Mouse (Mus musculus) urinary bladder, postnatal 4 days (tissue): ENCODE results near the gene Gpatch8.
A peak's percentile ranks its signal among the peaks of the same experiment; 100 is the strongest.

ENCODE experiments used
- DNase-seq, 2 experiments: peaks; one replicate each; pipeline ENCODE4 v3.0.0; 2021 to 2022; ENCODE audit warnings: low spot score in 2 of 2

Gene Gpatch8

DNA sequence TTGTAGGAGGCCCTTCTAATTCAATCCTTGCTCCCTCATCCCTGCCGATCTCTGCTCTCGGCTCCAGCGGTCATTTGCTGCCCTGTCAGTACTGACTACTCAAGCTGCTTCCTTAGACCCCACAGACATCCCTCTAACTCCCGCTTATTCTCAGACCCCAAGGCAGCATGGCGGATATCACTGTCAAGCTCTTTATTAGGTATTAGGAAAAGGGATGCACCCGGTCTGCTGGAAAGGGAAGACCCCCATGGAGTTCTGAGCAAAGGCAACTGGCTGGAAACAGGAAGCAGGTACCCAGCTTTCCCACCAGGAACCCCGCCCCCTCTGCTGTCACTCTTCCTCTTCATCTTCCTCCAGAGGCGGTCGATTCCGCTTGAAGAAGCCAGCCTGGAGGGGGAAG lies 103.1 kb downstream of the Gpatch8 start:
- DNase-seq, result no peak

DNA sequence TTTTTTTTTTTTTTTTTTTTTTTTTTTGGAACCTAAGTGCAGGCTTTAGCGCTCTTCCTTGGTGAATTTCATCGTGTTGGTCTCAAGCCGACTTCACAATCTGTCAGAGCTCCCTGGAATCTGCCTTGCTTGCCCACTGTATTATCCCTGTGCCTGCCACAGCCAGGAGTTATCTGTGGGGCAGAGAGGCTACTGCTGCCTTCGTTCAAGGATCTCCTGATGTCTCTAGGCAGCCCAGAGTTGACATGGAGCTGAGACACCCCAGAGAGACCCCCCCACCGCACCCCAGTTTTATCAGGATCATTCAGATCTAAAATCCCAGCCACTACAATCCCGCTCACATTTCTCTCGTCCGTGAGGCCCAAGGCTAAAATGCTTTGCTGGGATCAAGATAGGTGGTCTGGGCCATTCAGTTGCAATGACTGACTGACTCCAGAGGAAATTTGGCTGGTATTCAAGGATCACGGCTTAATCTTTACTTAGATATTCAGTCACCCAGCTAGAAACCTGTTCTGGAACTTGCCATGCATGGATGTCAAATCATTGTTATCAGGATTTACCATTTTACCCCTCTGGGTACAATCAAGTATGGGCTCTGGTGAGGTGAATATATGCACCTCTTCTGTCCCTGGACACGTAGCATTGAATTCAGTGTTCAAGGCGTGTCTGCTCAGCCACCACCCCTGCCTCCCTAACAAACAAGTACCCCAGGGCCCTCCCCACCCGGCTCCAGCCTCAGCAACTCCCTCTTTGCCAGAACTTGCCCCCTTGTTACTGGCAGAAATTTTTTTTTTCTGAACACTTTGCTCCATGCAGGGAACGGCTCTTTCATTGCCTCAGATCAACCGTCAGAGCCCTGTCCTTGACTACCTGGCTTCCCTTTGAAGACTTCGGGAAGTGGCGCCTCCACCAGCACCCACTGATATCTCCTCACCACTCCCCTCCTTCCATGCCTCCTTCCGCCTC lies 106.9 kb downstream of the Gpatch8 start:
- no peak for DNase-seq

DNA sequence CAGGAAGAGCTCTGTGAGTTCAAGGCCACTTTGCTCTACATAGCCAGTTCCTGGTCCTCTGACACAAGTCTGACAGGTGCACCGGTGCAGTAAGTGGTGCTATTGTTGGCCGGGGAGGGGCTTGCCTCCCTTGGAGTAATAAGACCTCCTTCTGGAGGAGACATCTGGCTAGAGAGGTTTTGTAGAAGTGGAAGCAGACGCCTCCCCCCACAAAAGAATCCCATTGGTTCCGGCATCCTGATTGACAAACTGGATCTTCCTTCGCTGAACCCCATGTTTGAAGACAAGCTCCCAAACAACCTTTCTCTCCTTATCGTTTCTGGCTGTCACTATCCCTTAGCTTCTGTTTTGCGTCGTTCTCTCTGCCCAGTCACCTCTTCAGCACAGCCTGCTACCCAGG lies 107.9 kb downstream of the Gpatch8 start:
- no peak for DNase-seq

DNA sequence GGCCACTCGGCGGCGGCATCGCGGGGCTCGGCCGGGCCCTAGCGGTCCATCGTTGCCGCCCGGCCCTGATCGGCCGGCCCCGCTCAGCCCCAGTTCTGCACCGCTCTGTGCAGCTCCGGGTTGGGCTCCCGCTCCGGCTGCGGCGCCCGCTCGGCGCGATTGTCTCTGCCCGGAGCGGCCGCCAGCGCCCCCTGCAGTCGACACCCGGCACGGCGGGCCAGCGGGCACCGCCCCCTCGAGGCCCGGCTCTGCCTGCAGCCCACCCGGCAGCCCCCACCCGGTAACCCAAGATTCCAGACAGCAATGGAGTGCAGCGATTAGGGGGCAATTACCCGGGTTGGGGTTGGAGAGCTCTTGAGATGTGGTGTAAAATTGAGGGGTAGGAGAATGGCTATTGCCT lies 108.7 kb downstream of the Gpatch8 start, which contains the start of gene Fam171a2:
TSS of gene Fam171a2 (minus strand) at position 186 of the 400 bp plus-strand sequence.
- peak; percentile 82 to 86 for DNase-seq

DNA sequence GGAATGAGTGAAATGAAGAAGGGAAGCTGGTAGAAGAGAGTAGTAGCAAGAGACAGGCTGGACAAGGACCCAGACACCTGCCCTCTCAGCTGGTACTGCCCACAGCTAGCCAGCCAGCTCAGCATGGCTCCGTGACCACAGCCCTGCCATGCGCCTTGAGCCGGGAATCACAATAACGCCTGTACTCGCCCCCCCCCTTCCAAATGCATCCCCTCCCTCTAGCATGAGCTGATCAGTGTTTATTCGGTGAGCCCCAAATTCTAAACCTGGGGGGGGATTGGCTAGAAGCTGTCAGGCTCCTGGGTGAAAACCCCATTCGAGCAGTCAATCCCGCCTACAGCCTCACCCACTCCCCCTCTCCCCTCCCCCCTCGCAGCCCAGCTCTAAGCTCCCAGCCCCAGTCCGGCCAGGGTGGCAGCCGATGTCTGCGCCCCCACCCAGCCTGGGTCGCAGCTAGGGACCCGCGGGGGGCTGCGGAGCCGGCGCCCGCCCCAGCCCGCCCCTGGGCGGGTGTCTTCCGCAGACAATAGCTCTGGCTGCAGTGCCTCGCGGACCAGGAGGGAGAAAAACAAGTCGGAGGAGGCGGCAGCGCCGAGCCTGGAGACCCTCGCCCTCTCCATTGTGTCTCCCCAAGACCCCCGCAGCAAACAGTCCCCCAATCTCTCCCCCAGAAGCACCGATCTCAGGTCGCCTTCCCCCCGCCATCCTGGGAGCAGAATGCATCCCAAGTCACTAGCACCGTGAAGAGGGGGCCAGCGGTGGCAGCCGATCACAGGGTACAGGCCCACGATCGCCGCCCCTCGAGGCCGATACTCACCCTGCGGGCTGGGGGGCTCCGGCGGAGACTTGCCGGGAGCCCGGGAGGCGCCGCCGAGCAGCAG lies 109.4 kb downstream of the Gpatch8 start:
- DNase-seq, result no peak

DNA sequence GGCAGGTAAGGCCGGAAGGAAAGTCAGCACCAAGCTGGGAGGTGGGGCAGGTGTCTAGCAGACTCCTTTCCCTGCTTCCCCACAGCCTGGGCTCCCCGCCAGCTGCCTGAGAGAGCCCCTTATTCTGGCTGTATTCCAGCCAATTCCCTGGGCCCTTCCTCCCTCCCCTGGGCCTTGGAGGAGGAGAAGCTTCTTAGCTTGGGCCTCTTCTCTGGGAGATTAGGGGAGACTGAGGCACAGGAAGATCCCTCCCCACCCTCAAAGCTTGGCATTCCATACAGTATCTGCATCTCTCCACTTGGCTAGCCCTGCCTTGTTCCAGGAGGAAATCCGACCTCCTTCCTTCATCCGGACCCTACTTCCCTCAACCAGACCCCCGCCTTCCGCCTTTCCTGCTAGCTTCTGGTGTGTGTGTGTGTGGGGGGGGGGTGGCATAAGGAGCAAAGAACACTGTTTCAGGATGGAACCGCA lies 110.3 kb downstream of the Gpatch8 start:
- peak in 1 of 2 experiments; percentile 63 for DNase-seq

DNA sequence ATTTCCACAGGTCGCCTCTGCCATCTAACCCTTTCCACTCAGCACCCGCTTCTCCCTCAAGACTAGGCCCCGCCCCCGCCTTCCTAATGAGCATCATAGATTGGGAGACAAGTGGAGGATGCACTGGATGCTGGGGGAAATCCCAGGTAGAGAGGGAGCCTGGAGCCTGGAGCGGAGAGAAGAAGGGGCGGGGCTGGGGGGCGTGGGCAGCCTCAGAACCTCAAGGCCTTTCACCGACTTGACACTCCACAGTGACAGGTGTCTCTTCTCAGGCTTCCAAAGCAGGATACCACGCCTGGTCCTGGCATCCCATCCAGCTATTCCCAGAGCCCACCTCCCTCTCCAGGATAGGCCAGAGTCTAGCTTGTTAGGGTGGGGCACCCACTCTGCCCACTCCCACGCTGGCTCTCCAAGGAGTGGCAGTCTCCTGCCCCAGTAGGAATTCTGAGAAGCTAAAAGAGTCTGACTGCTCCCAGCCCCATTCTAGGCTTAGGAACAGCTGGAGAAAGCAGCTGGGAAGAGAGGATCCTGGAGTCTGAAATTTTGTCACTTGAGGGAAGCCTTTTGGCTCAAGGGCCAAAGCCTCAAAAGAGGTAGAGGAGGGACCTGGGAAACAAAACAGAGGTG lies 110.8 kb downstream of the Gpatch8 start:
- DNase-seq, result peak in 1 of 2 experiments; percentile 74

DNA sequence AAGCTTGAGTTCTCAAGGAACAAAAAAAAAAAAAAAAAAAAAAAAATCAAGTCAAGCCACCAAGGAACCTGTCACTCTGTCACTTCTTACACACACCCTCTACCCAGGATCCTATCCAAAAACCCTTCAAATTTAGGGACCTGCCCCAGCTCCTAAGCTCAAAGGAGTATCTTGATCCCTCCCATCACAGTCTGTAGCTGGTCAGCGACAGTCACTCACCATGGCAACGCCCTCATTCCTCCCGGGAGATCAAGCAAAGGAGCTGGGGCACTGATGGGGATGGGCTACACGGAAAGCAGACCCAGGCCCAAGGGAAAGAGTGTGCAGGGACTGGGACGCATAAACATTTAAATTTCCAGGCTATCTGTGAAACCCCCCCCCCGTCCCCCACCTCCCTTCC lies 111.4 kb downstream of the Gpatch8 start:
- no peak for DNase-seq

DNA sequence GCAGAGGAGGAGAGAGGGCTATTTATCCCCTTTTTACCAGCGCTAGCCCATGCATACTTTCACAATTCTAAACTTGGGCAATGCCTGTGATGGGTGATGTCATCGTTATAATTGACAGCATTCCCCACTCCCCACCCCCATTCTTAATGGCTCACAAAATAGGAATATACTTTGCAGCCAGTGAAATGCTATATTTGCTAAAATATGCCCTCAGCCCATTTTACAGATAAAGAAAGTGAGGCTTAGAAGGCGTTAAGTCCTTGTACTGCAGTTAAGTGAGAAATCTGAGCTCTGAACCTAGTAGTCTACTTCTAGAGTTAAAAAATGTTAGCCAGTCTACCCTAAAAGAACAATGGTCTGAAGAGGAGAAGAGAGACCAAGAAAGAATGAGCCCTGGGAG lies 111.9 kb downstream of the Gpatch8 start:
- DNase-seq, result no peak

DNA sequence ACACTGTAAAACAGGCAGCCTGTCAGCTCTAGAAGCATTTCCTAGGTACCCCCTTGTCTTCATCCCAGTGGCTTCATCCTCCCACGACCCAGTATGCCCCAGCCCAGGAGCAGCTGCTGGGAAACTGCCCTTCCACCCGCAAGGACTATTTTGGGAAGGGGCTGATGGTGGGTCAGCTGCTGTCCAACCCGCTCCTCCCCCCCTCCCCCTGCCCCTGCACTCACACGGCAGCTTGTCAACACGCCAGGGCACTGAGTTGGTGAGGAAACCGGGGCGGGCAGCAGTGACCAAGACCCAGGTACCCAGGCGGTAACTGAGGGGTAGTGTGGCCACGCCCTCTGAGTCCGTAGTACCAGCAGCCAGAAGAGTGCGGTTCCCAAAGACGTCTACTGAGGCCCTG lies 112.5 kb downstream of the Gpatch8 start:
- no peak for DNase-seq

DNA sequence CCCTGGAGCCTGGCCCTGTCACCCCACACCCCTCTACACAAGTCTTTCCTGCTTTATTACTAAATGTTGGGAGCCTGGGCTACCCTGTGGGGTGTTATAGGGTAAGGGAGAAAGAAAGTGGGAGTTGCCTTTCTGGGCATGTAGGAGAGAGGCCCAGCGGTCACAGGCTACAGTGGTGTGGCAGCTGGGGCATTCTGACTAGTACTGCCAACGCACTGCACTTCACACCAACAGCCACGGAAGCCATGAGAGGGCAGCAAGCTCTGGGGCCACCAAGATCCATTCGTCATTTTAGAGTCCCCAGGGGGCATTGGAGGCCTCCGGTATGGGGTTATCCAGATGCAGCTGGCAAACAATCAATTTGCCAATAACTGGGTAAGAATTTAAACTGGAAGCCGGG lies 114.1 kb downstream of the Gpatch8 start:
- no peak for DNase-seq

DNA sequence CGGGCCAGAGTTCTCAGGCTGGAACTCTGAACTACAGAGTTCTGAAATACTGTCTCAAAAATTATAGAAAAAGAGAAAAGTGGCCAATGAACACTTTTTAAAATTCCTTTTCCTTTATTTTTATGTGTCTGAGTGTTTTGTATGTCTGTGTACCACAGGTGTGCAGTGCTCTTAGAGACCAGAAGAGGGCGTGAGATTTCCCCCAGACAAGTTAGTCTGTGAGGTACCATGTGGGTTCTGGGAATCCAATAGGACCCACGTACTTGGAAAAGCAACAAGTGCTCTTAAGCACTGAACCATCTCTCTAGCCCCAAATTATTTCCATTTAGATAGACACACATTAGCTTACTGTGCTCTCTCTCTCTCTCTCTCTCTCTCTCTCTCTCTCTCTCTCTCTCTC lies 114.8 kb downstream of the Gpatch8 start:
- DNase-seq, result no peak

DNA sequence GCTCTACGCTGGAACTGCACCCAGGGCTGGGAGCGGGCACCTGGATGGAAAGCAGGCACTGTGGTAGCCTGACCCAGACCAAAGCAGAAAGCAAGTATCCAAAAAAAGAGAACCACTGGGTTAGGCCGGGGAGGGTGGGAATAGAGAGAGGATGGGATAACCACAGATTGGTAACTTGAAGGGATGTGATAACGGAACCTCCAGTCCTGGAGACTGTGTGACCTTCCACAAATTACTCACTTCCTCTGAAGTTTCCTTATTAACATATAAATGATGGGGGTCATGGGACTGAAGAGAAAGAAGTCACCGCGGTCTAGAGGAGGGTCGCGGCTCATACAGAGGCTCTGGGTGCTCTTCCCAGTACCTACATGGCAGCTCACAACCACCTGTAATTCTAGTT lies 115.9 kb downstream of the Gpatch8 start:
- no peak for DNase-seq

DNA sequence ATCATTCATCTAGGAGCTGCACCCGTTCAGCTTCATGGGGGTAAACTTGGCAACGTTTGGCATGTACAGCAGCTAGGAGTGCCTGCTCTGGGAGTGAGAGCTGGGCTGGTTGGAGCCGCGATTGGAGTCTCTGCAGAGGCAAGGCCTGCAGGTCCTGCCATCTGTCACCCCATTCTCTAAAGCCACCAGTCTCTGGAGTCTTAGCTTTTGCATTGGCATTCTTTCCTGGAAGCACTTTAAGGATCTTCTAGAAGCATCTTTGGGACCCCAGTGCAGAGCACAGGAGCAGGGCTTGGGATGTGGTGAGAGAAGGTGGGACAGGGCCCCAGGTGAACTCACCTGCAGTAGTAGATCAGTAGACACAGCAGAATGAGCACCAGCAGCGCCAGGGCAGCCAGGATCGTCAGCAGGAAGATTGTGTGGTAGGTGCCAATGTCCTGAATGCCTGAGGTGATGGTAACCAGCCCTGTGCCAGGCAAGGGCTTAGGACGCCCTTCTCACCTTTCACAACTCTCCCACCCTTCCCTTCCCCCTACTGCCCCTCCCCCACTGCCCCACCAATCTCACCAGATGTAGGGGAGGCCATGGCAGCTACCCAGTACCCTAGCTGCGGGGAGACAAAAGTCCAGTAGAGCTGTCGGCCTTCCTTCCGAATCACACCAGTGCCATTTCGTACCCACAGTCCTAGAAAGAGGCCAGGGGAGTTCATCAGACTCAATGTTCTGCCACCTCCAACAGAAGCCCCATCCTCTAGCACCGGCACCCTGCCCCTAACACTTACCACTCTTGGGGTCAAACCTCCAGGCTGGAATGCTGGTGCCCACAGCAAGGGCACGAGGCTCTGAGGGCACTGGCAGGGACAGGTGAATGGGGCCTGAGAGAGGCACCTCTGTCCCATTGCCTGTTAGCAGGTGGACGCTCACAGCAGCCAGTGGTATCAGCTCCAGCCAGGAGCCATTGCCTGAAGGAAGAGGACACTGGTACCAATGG lies 116.8 kb downstream of the Gpatch8 start:
- DNase-seq, result no peak

DNA sequence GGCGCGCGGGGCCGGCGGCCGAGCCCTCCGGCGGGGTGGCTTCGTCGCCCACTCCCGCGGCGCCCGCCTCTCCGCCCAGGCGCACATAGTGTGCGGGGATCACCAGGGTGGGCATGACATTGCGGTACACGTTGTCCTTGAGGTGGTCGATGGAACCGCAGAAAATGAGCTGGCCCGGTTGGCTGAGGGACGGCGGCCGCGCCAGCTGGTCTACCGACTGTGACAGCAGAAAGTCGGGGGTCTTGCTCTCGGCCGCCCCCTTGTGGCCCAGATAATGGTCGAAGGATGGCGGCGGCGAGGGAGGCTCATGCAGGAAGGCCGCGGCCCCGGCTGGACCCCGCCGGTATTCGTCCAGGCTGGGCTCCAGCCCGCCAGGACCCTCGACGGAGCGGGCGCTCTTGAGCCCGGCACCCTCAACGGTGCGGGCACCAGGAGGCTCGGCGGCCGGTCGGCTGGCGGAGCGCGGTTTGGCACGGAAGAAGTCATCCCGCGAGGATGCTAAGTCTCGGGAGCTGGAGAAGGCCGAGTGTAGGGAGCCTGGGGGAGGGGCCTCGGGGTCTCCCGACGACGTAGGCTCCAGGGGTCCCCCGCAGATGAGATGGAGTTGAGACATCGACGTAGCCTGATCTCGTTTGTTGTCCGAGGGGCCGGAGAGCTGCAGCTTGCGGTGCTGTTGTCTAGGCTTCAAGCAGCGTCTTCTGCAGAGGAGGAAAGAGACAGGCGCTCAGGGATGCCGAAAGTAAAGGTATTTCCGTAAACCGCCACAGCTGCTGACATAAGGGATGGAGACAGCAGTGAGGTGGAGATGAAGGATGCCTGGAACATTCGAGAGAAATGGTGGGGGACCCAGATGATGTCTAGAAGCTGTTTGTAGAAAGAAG lies 117.7 kb downstream of the Gpatch8 start:
- DNase-seq, result peak; percentile 77 to 92

DNA sequence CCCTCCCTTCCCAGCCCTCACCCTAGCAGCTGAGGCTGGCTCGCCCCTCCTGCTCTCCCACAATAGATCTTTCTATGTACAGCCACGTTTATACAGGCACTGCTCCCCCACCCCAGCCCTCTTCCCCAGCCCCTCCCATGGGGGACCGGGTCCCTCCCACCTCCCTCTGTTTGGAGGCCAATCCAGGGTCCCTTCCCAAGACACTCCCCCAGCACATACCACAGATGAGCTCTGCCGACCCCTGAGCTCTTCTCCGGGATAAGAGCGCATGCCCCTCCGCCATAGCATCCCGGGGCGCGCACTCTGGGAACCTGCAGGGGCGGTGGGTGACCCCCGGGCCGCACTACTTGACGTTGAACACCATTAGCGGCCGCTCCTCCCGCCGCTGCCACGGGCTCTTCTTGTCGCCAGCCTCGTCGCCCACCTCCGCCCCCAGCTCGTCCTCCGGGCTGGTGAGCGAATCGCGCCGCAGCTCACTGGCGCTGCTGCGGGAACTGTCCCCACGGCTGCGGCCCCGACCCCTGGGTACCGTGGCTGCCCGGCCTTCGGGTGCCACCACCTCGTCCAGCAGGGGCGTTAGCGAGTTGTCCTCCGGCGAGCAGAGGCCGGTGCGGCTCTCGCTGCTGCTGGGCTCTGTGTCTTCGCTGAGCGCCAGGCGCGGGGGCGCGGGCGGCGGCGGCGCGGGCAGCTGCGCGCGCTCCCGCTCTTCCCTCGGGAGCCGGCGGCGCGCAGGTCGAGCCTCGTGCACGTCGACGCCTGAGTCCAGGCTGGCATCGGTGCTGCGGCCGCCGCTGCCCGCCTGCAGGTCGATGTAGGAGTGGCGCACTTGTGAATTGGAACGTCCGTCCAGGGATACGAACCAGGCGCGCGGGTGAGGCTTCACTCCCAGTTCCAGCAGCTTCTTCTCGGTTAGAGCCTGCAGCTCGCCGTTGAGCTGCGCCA lies 118.8 kb downstream of the Gpatch8 start:
- peak in 1 of 2 experiments; percentile 68 for DNase-seq

DNA sequence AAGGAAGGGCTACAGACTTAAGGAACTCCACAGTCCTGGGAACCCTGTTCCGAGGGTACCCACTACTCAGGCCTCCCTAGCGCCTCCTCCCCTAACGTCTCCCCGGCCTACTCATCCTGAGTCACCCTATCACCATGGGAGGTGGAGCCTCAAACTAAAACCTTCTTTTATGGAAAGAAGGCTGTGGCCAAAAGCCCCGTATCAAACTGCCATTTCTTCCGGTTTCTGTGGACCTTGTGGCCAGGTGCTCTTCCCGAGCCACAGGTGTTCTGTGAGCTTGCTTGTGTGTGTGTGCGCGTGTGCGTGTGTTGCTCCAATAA lies 119.8 kb downstream of the Gpatch8 start:
- DNase-seq, result no peak

DNA sequence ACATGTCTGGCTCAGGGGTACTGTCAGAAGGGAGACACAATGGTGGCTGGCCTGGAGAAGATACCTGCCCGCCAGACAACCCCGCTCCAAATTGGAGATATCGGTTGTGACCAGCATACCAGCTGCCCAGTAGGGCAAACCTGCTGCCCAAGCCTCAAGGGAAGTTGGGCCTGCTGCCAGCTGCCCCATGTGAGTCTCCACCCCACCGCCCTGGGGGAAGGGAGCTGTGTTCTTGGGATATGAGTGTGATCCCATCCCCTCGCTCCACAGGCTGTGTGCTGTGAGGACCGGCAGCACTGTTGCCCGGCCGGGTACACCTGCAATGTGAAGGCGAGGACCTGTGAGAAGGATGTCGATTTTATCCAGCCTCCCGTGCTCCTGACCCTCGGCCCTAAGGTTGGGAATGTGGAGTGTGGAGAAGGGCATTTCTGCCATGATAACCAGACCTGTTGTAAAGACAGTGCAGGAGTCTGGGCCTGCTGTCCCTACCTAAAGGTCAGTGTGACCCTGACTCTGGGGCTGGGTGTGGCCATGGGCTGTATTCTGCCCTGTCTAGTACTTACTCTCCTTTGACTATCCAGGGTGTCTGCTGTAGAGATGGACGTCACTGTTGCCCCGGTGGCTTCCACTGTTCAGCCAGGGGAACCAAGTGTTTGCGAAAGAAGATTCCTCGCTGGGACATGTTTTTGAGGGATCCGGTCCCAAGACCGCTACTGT lies 120.3 kb downstream of the Gpatch8 start:
- no peak for DNase-seq
